Mouse (Mus musculus) MEL (cell line): ENCODE results near the gene March2. TPM values are rescaled to one million over a fixed set of nuclear protein-coding genes. Genes with fewer than 3 reads are reported as not detected.

Source experiments
- DNase-seq: peaks from one replicate; pipeline ENCODE4 v3.0.0; 2011; ENCODE audit warnings: low read depth, low spot score
- H3K27ac ChIP-seq: 2 replicates; pipeline ENCODE4 v1.5.1; 2012; ENCODE audit warnings: low read depth, mild to moderate bottlenecking, control low read depth, low read length, moderate library complexity; ENCODE audit not compliant: control insufficient read depth
- H3K27me3 ChIP-seq, 2 experiments: fragments of 150-350 bp in 1 of 2; sonication (generic) in 1 of 2; 2 replicates each; pipeline ENCODE4 v1.6.1; 2012; ENCODE audit warnings: low read length in 2 of 2, mild to moderate bottlenecking in 2 of 2, improper control_type of control experiment in 1 of 2, moderate library complexity in 1 of 2; ENCODE audit not compliant: insufficient read depth in 2 of 2, control insufficient read depth in 1 of 2
- H3K36me3 ChIP-seq, 2 experiments: 2 replicates each; pipeline ENCODE4 v1.6.1; 2012 to 2014; ENCODE audit warnings: low read length in 2 of 2, improper control_type of control experiment in 1 of 2, inconsistent platforms in 1 of 2, mild to moderate bottlenecking in 1 of 2; ENCODE audit not compliant: insufficient read depth in 2 of 2, control insufficient read depth in 1 of 2
- H3K4me1 ChIP-seq, 2 experiments: fragments of 150-350 bp in 1 of 2; sonication (generic) in 1 of 2; 2 replicates each; pipeline ENCODE4 v1.6.1; 2012; ENCODE audit warnings: low read length in 2 of 2, improper control_type of control experiment in 1 of 2, mild to moderate bottlenecking in 1 of 2; ENCODE audit not compliant: insufficient read depth in 2 of 2, control insufficient read depth in 1 of 2
- H3K4me3 ChIP-seq, 2 experiments: fragments of 150-350 bp in 1 of 2; sonication (generic) in 1 of 2; 2 replicates each; pipeline ENCODE4 v1.5.1; 2012; ENCODE audit warnings: low read depth in 2 of 2, low read length in 2 of 2, mild to moderate bottlenecking in 2 of 2, moderate library complexity in 2 of 2, control low read depth in 1 of 2, improper control_type of control experiment in 1 of 2; ENCODE audit not compliant: control insufficient read depth in 1 of 2, insufficient read depth in 1 of 2
- H3K79me2 ChIP-seq: 2 replicates; pipeline ENCODE4 v1.6.1; 2012; ENCODE audit warnings: mild to moderate bottlenecking, low read length, moderate library complexity; ENCODE audit not compliant: control insufficient read depth, poor library complexity, insufficient read depth
- H3K9ac ChIP-seq: 2 replicates; pipeline ENCODE4 v1.6.1; 2012; ENCODE audit warnings: low read depth, mild to moderate bottlenecking, control low read depth, low read length, moderate library complexity; ENCODE audit not compliant: control insufficient read depth, poor library complexity, severe bottlenecking
- H3K9me3 ChIP-seq: fragments of 150-350 bp; sonication (generic); replicated peaks from 2 replicates; pipeline ENCODE4 v1.6.1; 2012; ENCODE audit warnings: mild to moderate bottlenecking, low read length, improper control_type of control experiment, moderate library complexity; ENCODE audit not compliant: insufficient read depth
- BHLHE40 ChIP-seq: IDR thresholded peaks from 2 replicates; pipeline ENCODE4 v1.6.1; 2012; ENCODE audit warnings: low read depth, mild to moderate bottlenecking, inconsistent platforms, low read length, improper control_type of control experiment, borderline replicate concordance
- CHD2 ChIP-seq: IDR thresholded peaks from 2 replicates; pipeline ENCODE4 v1.6.1; 2011; ENCODE audit warnings: low read length, improper control_type of control experiment
- CTCF ChIP-seq, 3 experiments: IDR thresholded peaks in 2 of 3; conservative IDR thresholded peaks in 1 of 3; 2 replicates each; pipeline ENCODE4 v1.5.1; 2011 to 2012; ENCODE audit warnings: low read length in 3 of 3, low read depth in 2 of 3, mild to moderate bottlenecking in 2 of 3, improper control_type of control experiment in 1 of 3, inconsistent platforms in 1 of 3, mixed read lengths in 1 of 3, moderate library complexity in 1 of 3; ENCODE audit not compliant: control insufficient read depth in 1 of 3, insufficient read depth in 1 of 3, poor library complexity in 1 of 3, severe bottlenecking in 1 of 3
- ELF1 ChIP-seq: IDR thresholded peaks from 2 replicates; pipeline ENCODE4 v1.6.1; 2014; ENCODE audit warnings: low read depth, mild to moderate bottlenecking, inconsistent platforms, low read length, improper control_type of control experiment, moderate library complexity
- EP300 ChIP-seq, 2 experiments: IDR thresholded peaks; 2 replicates each; pipeline ENCODE4 v1.6.1; 2011; ENCODE audit warnings: improper control_type of control experiment in 2 of 2, low read length in 2 of 2, low read depth in 1 of 2, mild to moderate bottlenecking in 1 of 2
- JUND ChIP-seq: IDR thresholded peaks from 2 replicates; pipeline ENCODE4 v1.6.1; 2011; ENCODE audit warnings: low read depth, mild to moderate bottlenecking, improper control_type of control experiment, low read length
- KAT2A ChIP-seq: conservative IDR thresholded peaks from 2 replicates; pipeline ENCODE4 v1.6.1; 2012; ENCODE audit warnings: low read depth, low read length, improper control_type of control experiment, inconsistent platforms
- MEF2A ChIP-seq: IDR thresholded peaks from 2 replicates; pipeline ENCODE4 v1.6.1; 2014; ENCODE audit warnings: low read depth, mild to moderate bottlenecking, inconsistent platforms, low read length, improper control_type of control experiment; ENCODE audit not compliant: poor library complexity, insufficient replicate concordance, severe bottlenecking; ENCODE audit errors: extremely low read depth
- MXI1 ChIP-seq: IDR thresholded peaks from 2 replicates; pipeline ENCODE4 v1.6.1; 2011; ENCODE audit warnings: mild to moderate bottlenecking, low read depth, low read length, improper control_type of control experiment
- MYB ChIP-seq: IDR thresholded peaks from 2 replicates; pipeline ENCODE4 v1.6.1; 2011; ENCODE audit warnings: mild to moderate bottlenecking, low read depth, low read length, improper control_type of control experiment
- MYC ChIP-seq: IDR thresholded peaks from 2 replicates; pipeline ENCODE4 v1.6.1; 2011; ENCODE audit warnings: low read depth, mild to moderate bottlenecking, low read length, improper control_type of control experiment, moderate library complexity
- NRF1 ChIP-seq: IDR thresholded peaks from 2 replicates; pipeline ENCODE4 v1.6.1; 2014; ENCODE audit warnings: low read depth, mild to moderate bottlenecking, inconsistent platforms, low read length, improper control_type of control experiment, moderate library complexity; ENCODE audit not compliant: poor library complexity, insufficient read depth, severe bottlenecking
- POLR2AphosphoS2 ChIP-seq: IDR thresholded peaks from 2 replicates; pipeline ENCODE4 v1.6.1; 2011; ENCODE audit warnings: low read length, improper control_type of control experiment
- RAD21 ChIP-seq: IDR thresholded peaks from 2 replicates; pipeline ENCODE4 v1.6.1; 2011; ENCODE audit warnings: mild to moderate bottlenecking, low read depth, low read length, improper control_type of control experiment
- TAL1 ChIP-seq: IDR thresholded peaks from 2 replicates; pipeline ENCODE4 v1.6.1; 2012; ENCODE audit warnings: mild to moderate bottlenecking, inconsistent platforms, low read length, moderate library complexity, mixed read lengths
- TBP ChIP-seq: IDR thresholded peaks from 2 replicates; pipeline ENCODE4 v1.8.0; 2011; ENCODE audit warnings: low read depth, low read length, improper control_type of control experiment
- TCF12 ChIP-seq: IDR thresholded peaks from 2 replicates; pipeline ENCODE4 v1.6.1; 2014; ENCODE audit warnings: low read depth, mild to moderate bottlenecking, inconsistent platforms, low read length, improper control_type of control experiment, moderate library complexity
- UBTF ChIP-seq: IDR thresholded peaks from 2 replicates; pipeline ENCODE4 v1.6.1; 2012; ENCODE audit warnings: low read depth, mild to moderate bottlenecking, inconsistent platforms, low read length, improper control_type of control experiment, moderate library complexity, borderline replicate concordance; ENCODE audit not compliant: insufficient read depth
- USF2 ChIP-seq, 2 experiments: IDR thresholded peaks; 2 replicates each; pipeline ENCODE4 v1.6.1; 2011 to 2012; ENCODE audit warnings: improper control_type of control experiment in 2 of 2, low read length in 2 of 2, borderline replicate concordance in 1 of 2, inconsistent platforms in 1 of 2, low read depth in 1 of 2, mild to moderate bottlenecking in 1 of 2; ENCODE audit not compliant: insufficient read depth in 1 of 2
- ZC3H11A ChIP-seq: IDR thresholded peaks from 2 replicates; pipeline ENCODE4 v1.6.1; 2012; ENCODE audit warnings: low read depth, mild to moderate bottlenecking, inconsistent platforms, low read length, improper control_type of control experiment
- ZMIZ1 ChIP-seq: IDR thresholded peaks from 2 replicates; pipeline ENCODE4 v1.6.1; 2012; ENCODE audit warnings: low read depth, mild to moderate bottlenecking, inconsistent platforms, low read length, improper control_type of control experiment, moderate library complexity
- ZNF384 ChIP-seq: IDR thresholded peaks from 2 replicates; pipeline ENCODE4 v1.6.1; 2012; ENCODE audit warnings: low read depth, mild to moderate bottlenecking, inconsistent platforms, low read length, improper control_type of control experiment
- polyA plus RNA-seq, 2 experiments: library from polyadenylated mRNA; stranded (reverse) in 1 of 2; unstranded in 1 of 2; fragments of >175 nt in 1 of 2; fragments of >200 nt in 1 of 2; gene quantifications; 2 replicates each; pipeline versions ENCODE4 v1.2.1 to v1.2.4; 2012; ENCODE audit warnings: low replicate concordance in 2 of 2, low read depth in 1 of 2; ENCODE audit not compliant: insufficient read length in 2 of 2, insufficient read depth in 1 of 2, missing spikeins in 1 of 2
- total RNA-seq: library from RNA; depleted of rRNA; stranded (reverse); fragments of 300-350 nt; gene quantifications from 2 replicates; pipeline ENCODE4 v1.2.3, GENCODE M21; 2012

March2 gene
- total and polyA plus RNA-seq, 3 experiments = 10.9 to 18.8 TPM; not detected in 1

DNA sequence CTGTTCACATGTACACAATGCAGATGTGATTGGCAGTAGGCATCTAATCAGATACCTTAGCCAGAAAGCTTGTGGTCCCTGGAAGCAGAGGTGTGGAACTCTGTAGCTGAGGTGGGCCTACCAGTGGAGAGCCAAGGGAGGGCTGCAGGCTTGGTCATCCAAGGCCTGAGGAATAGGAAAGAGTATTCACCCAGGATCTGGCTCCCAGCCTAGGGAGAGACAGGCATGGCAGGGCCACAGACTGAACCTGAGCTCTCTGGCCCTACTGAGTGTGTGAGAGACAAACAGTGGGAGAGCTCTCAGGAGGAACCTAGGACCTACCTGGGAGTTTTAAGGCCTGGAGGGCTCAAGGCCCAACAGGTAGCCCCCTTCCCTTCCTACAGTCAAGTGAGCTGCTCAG is 32.7 kb upstream of the March2 start:
- H3K9me3 ChIP-seq = no peaks in the 10 kb centered on the region
- peaks cover 31% of the 10 kb centered on the region for H3K79me2 ChIP-seq
- H3K4me1 ChIP-seq = peaks cover 0 to 3% of the 10 kb centered on the region in 2 experiments; a peak in 2 of 4 replicates
- TF ChIP-seq MYB (no peak), UBTF (no peak), ZC3H11A (no peak), RAD21 (no peak), TAL1 (no peak), ZNF384 (no peak), TCF12 (no peak), EP300 (IDR thresholded peaks at IDR 0.05; ENCODE audit: low read depth in 1 of 2, low read length in 2 of 2) (no peak), TBP (no peak), USF2 (IDR thresholded peaks at IDR 0.05; ENCODE audit: borderline replicate concordance in 1 of 2, insufficient read depth in 1 of 2, low read depth in 1 of 2, low read length in 2 of 2) (no peak), ELF1 (no peak), MXI1 (no peak), NRF1 (no peak), MYC (no peak), CTCF (IDR thresholded peaks at IDR 0.05 in 2 of 3, conservative IDR thresholded peaks at IDR 0.05 in 1 of 3; ENCODE audit: control insufficient read depth in 1 of 3, insufficient read depth in 1 of 3, low read depth in 2 of 3, low read length in 3 of 3, poor library complexity in 1 of 3, severe bottlenecking in 1 of 3) (no peak)
- TF ChIP-seq, all 39 proteins: peak for 0
- Histone ChIP-seq H3K36me3 (peaks cover 2 to 3% of the 10 kb centered on the region in 2 experiments; a peak in 3 of 4 replicates), H3K9ac (no peak overlapping the region), H3K4me3 (no peak overlapping the region), H3K27ac (no peak overlapping the region), H3K27me3 (no peaks in the 10 kb centered on the region)
- no peak for DNase-seq

DNA sequence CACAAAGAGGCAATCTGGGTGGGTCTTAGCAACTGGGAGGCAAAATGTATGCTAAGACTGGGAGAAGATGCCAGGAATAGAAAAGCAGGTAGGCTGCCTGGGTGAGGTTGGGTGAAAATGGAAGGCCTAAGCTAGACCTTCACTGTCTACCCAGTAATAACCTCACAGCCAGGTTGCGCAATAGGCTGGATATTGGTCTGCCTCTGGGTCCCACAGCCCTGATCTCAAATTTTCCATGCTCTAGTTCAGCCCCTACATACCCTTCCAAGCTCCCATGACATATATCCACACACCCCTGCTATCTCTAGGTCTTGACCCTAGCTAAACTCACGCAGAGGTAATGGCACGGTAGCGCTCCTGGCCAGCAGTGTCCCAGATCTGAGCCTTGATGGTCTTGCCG is 31.0 kb upstream of the March2 start:
- Histone ChIP-seq H3K36me3 (peaks cover 2 to 9% of the 10 kb centered on the region in 2 experiments; a peak in 3 of 4 replicates), H3K4me1 (peaks cover 2 to 9% of the 10 kb centered on the region in 2 experiments; a peak in 2 of 4 replicates), H3K4me3 (no peak overlapping the region), H3K27me3 (no peaks in the 10 kb centered on the region), H3K9ac (no peak overlapping the region), H3K27ac (no peak overlapping the region), H3K9me3 (no peaks in the 10 kb centered on the region), H3K79me2 (peaks cover 15% of the 10 kb centered on the region)
- no peak for DNase-seq
- no peak for TF ChIP-seq BHLHE40
- no peak for TF ChIP-seq MXI1
- TF ChIP-seq ZMIZ1 = no peak
- TF ChIP-seq MEF2A = no peak
- TF ChIP-seq CHD2 = no peak
- no peak for TF ChIP-seq POLR2AphosphoS2
- TF ChIP-seq KAT2A = no peak
- no peak for TF ChIP-seq TCF12
- TF ChIP-seq JUND = no peak
